ENCODE assay signal across 17 mouse cellular contexts in the genomic region with DNA sequence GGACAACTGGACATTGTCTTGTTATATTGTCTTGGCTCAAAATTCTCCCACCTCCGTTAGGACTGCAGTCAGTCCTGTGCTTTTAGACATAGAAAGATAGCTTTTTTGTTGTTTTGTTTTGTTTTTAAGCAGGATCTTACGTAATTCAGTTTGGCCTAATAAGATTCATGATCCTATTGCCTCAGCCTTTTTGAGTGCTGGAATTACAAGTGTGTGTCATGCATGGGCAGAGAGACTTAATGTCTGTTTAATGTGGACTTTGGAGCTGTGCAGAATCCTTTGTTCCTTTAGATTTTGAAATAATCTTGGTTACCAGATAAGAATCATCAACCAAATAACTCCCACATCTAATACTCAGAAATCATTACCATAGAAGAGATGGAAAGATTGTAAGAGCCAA. TPM values are rescaled to one million over a fixed set of nuclear protein-coding genes. Genes with fewer than 3 reads are reported as not detected.
"Had no signal": no experiment of that assay in that cellular context is flagged by ENCODE, and none has a peak within 500 bp of the region (broad histone marks: within the 10 kb centered on the region; RNA-seq: fewer than 3 reads in every experiment).

No protein-coding gene starts in this region.

- H3K9me3 ChIP-seq: liver, embryonic 15.5 days; lung, embryonic 15.5 days; megakaryocyte, embryonic 14.5 days; midbrain, embryonic 13.5 days; midbrain, embryonic 15.5 days; neural tube, embryonic 12.5 days had no signal

- DNase-seq: liver, postnatal 0 days; lung, adult 2 months; lung, postnatal 10 days; right cerebral cortex, postnatal 14 days; spleen, adult 18-20 months; thymus, adult 18-20 months; thymus, postnatal 25 days; thymus, postnatal 4 days had no signal

- H3K4me2 ChIP-seq: liver, embryonic 15.5 days; lung, embryonic 15.5 days; midbrain, embryonic 11.5 days; midbrain, embryonic 13.5 days; midbrain, embryonic 15.5 days; neural tube, embryonic 12.5 days had no signal

- ATAC-seq: liver, postnatal 0 days; midbrain, embryonic 13.5 days; midbrain, embryonic 15.5 days had no signal

- H3K9ac ChIP-seq: liver, embryonic 15.5 days; liver, postnatal 0 days; lung, embryonic 15.5 days; midbrain, embryonic 13.5 days; midbrain, embryonic 15.5 days; neural tube, embryonic 12.5 days had no signal

- H3K4me3 ChIP-seq: liver, embryonic 15.5 days; lung, embryonic 15.5 days; megakaryocyte, embryonic 14.5 days; midbrain, embryonic 13.5 days; midbrain, embryonic 15.5 days; neural tube, embryonic 12.5 days had no signal

- H3K4me1 ChIP-seq: liver, embryonic 15.5 days; lung, embryonic 15.5 days; midbrain, embryonic 13.5 days; midbrain, embryonic 15.5 days; neural tube, embryonic 12.5 days had no signal

- H3K27me3 ChIP-seq: liver, embryonic 15.5 days; lung, embryonic 15.5 days; megakaryocyte, embryonic 14.5 days; midbrain, embryonic 13.5 days; midbrain, embryonic 15.5 days; neural tube, embryonic 12.5 days had no signal

- H3K27ac ChIP-seq: liver, embryonic 15.5 days; lung, embryonic 15.5 days; macrophage; midbrain, embryonic 13.5 days; midbrain, embryonic 15.5 days; neural tube, embryonic 12.5 days had no signal

RNA-seq across cellular contexts. Expression of a gene that starts 45.6 kb away (rescaled TPM):
- polyA plus RNA-seq: stomach, embryonic 14.5 days had no signal
